Mouse (Mus musculus): ENCODE data around the gene Ect2l.

The Ect2l gene

GRCm38 (mm10) chr10:18210726-18211125, at the start of gene Ect2l:
Gene Ect2l (minus strand): TSS chr10:18210890.
- in situ Hi-C loops (cut with MboI, MseI): no loop called here

GRCm38 (mm10) chr10:18251345-18251744, 40.7 kb upstream of the Ect2l start:
- in situ Hi-C loops (cut with MboI, MseI): no loop called here

- in situ Hi-C loops (cut with MboI, MseI): no loop called here
Measured at GRCm38 (mm10) chr10:18243614-18244013, 32.9 kb upstream of the Ect2l start.

GRCm38 (mm10) chr10:18237191-18237590, 26.5 kb upstream of the Ect2l start:
- in situ Hi-C loops (cut with MboI, MseI): no loop called here

- in situ Hi-C loops (cut with MboI, MseI): no loop called here
Measured at GRCm38 (mm10) chr10:18236328-18236927, 25.7 kb upstream of the Ect2l start.

- in situ Hi-C loops (cut with MboI, MseI): no loop called here
Measured at GRCm38 (mm10) chr10:18235402-18235747, 24.7 kb upstream of the Ect2l start.

- in situ Hi-C loops (cut with MboI, MseI): no loop called here
Measured at GRCm38 (mm10) chr10:18234560-18235401, 24.1 kb upstream of the Ect2l start, which contains the start of gene Ccdc28a. Gene Ccdc28a (minus strand): TSS chr10:18234998.

- in situ Hi-C loops (cut with MboI, MseI): no loop called here
Measured at GRCm38 (mm10) chr10:18233891-18234290, 23.2 kb upstream of the Ect2l start.

GRCm38 (mm10) chr10:18224386-18224785, 13.7 kb upstream of the Ect2l start:
- in situ Hi-C loops (cut with MboI, MseI): no loop called here

GRCm38 (mm10) chr10:18219351-18219750, 8.7 kb upstream of the Ect2l start:
- in situ Hi-C loops (cut with MboI, MseI): no loop called here

GRCm38 (mm10) chr10:18214124-18214523, 3.4 kb upstream of the Ect2l start:
- in situ Hi-C loops (cut with MboI, MseI): no loop called here

- in situ Hi-C loops (cut with MboI, MseI): no loop called here
Measured at GRCm38 (mm10) chr10:18213373-18213772, 2.7 kb upstream of the Ect2l start.

- in situ Hi-C loops (cut with MboI, MseI): no loop called here
Measured at GRCm38 (mm10) chr10:18210119-18210518, 571 bp downstream of the Ect2l start.

GRCm38 (mm10) chr10:18204067-18204466, 6.6 kb downstream of the Ect2l start:
- in situ Hi-C loops (cut with MboI, MseI): loop anchor here (5.0 kb wide), 1 partner anchor 477 kb away; no protein-coding TSS in a partner anchor

GRCm38 (mm10) chr10:18202401-18202800, 8.3 kb downstream of the Ect2l start:
- in situ Hi-C loops (cut with MboI, MseI): loop anchor here (5.0 kb wide), 1 partner anchor 475 kb away; no protein-coding TSS in a partner anchor

- in situ Hi-C loops (cut with MboI, MseI): loop anchor here (5.0 kb wide), 1 partner anchor 473 kb away; no protein-coding TSS in a partner anchor
Measured at GRCm38 (mm10) chr10:18200656-18201055, 10.0 kb downstream of the Ect2l start.

GRCm38 (mm10) chr10:18199919-18200318, 10.8 kb downstream of the Ect2l start:
- in situ Hi-C loops (cut with MboI, MseI): loop anchor here (5.0 kb wide), 1 partner anchor 473 kb away; no protein-coding TSS in a partner anchor

GRCm38 (mm10) chr10:18198286-18199015, 12.2 kb downstream of the Ect2l start:
- in situ Hi-C loops (cut with MboI, MseI): no loop called here

- in situ Hi-C loops (cut with MboI, MseI): no loop called here
Measured at GRCm38 (mm10) chr10:18197206-18197979, 13.3 kb downstream of the Ect2l start.

GRCm38 (mm10) chr10:18194737-18195141, 16.0 kb downstream of the Ect2l start:
- in situ Hi-C loops (cut with MboI, MseI): no loop called here

GRCm38 (mm10) chr10:18194156-18194555, 16.5 kb downstream of the Ect2l start:
- in situ Hi-C loops (cut with MboI, MseI): no loop called here

Measured in regulatory T cell (primary cell).